Mouse (Mus musculus): ENCODE measurements around the gene Ccdc47. TPM values are rescaled to one million over a fixed set of nuclear protein-coding genes. Genes with fewer than 3 reads are reported as not detected.
"Not testable (repeated sequence)": the region's sequence is repeated elsewhere in the genome, so short reads cannot be mapped to it uniquely, and the experiment has no call there.

Ccdc47 gene
- polyA plus RNA-seq, 1 experiment from 2014 or later = 110 TPM

DNA sequence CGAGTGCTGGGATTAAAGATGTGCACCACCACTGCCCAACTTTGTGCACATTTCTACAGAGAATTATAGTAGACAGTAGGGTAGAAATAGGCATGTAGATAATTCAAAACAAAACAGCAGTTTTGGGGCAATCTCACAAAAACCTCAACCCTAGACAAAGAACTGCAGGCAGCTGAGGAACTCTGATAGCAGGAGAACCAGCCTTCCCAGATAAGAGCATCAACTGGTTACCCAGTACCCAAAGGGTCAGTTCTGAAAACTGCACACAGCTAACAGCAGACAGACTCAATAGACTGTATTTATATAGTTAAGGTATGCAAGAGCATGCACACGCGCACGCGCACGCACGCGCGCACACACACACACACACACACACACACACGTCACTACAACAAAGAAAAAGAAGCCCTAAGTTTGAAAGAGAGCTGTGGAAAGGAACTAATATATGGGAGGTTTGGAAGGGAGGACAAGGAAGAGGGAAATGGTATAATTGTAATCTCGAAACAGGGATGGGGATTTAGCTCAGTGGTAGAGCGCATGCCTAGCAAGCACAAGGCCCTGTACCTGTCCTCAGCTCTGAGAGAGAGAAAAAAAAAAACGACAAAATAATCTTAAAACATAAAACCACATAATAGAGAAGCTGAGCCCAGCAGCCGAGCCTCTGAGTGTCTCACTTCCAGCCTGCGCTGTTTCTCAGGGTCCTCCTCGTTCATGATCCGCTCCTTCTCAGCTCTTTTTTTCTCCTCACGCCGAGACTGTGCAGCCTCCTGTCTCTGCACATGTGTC lies 14.6 kb downstream of the Ccdc47 start:
- Histone ChIP-seq H3K36me3 (ENCODE audit: control insufficient read depth, insufficient read depth) (peaks cover 26% of the 10 kb centered on the region), H3K9ac (replicated peaks; ENCODE audit: low read depth, low read length) (no peak overlapping the region), H3K9me3 (ENCODE audit: control insufficient read depth, low read length) (no peaks in the 10 kb centered on the region), H3K4me1 (replicated peaks; ENCODE audit: control insufficient read depth, insufficient read depth, low read length) (no peaks in the 10 kb centered on the region), H3K27ac (ENCODE audit: low read length) (no peak overlapping the region), H3K4me2 (ENCODE audit: low read length) (no peak overlapping the region), H3K4me3 (replicated peaks; ENCODE audit: low read length) (no peak overlapping the region), H3K27me3 (replicated peaks; ENCODE audit: control insufficient read depth, insufficient read depth, low read length) (no peaks in the 10 kb centered on the region)
- WGBS = 94% methylated on average over 19 of the region's 19 CpGs
- no peak for ATAC-seq

DNA sequence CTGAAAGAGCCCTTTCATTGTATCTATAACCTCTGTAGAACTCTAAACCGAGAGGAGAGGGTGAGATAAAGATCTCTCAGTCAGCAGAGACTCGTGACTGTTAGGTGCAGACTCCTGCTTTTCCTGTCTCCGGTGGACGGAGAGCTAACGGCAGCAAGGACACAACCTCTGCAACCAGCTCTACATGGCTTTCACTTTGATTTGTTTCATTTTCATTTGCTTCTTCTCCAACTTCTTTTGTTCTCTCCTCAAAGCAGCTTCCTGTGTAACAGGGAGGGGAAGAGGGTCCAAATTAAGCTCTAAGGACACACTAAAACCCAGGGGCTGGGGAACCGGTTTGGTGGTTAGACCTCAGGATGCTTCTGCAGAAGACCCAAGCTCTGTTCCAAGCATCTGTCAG lies 15.4 kb downstream of the Ccdc47 start:
- Histone ChIP-seq H3K27ac (ENCODE audit: low read length) (no peak overlapping the region), H3K4me2 (ENCODE audit: low read length) (no peak overlapping the region), H3K9me3 (ENCODE audit: control insufficient read depth, low read length) (no peaks in the 10 kb centered on the region), H3K36me3 (ENCODE audit: control insufficient read depth, insufficient read depth) (peaks cover 25% of the 10 kb centered on the region), H3K27me3 (replicated peaks; ENCODE audit: control insufficient read depth, insufficient read depth, low read length) (no peaks in the 10 kb centered on the region), H3K4me1 (replicated peaks; ENCODE audit: control insufficient read depth, insufficient read depth, low read length) (no peaks in the 10 kb centered on the region), H3K9ac (replicated peaks; ENCODE audit: low read depth, low read length) (no peak overlapping the region; the same call in 1 of the 2 replicates), H3K4me3 (replicated peaks; ENCODE audit: low read length) (no peak overlapping the region)
- WGBS = 89% methylated on average over 6 of the region's 6 CpGs
- no peak for ATAC-seq

GRCm38 (mm10) chr11:106199997-106200396 lies 16.1 kb downstream of the Ccdc47 start:
- 93% methylated on average over 7 of the region's 7 CpGs for WGBS

GRCm38 (mm10) chr11:106198277-106198676 lies 17.9 kb downstream of the Ccdc47 start:
- H3K9me3 ChIP-seq (ENCODE audit: control insufficient read depth, low read length) = no peaks in the 10 kb centered on the region
- no peak for ATAC-seq
- H3K27ac ChIP-seq (ENCODE audit: low read length) = no peak overlapping the region
- H3K4me1 ChIP-seq (replicated peaks; ENCODE audit: control insufficient read depth, insufficient read depth, low read length) = peaks cover 3% of the 10 kb centered on the region
- peaks cover 14% of the 10 kb centered on the region for H3K36me3 ChIP-seq (ENCODE audit: control insufficient read depth, insufficient read depth)
- no peak overlapping the region for H3K9ac ChIP-seq (replicated peaks; ENCODE audit: low read depth, low read length)
- H3K4me3 ChIP-seq (replicated peaks; ENCODE audit: low read length) = no peak overlapping the region
- no peaks in the 10 kb centered on the region for H3K27me3 ChIP-seq (replicated peaks; ENCODE audit: control insufficient read depth, insufficient read depth, low read length)
- WGBS = 83% methylated on average over 4 of the region's 4 CpGs
- no peak overlapping the region for H3K4me2 ChIP-seq (ENCODE audit: low read length)

More at GRCm38 (mm10) chr11:106199997-106200396, 16.1 kb downstream of the Ccdc47 start:
- H3K4me3 ChIP-seq (replicated peaks; ENCODE audit: low read length); H3K4me2 ChIP-seq (ENCODE audit: low read length); H3K9ac ChIP-seq (replicated peaks; ENCODE audit: low read depth, low read length); H3K9me3 ChIP-seq (ENCODE audit: control insufficient read depth, low read length); H3K4me1 ChIP-seq (replicated peaks; ENCODE audit: control insufficient read depth, insufficient read depth, low read length); ATAC-seq; H3K27me3 ChIP-seq (replicated peaks; ENCODE audit: control insufficient read depth, insufficient read depth, low read length); H3K27ac ChIP-seq (ENCODE audit: low read length): not testable (repeated sequence)
- H3K36me3 ChIP-seq (ENCODE audit: control insufficient read depth, insufficient read depth) = peaks cover 25% of the 10 kb centered on the region

- H3K4me1 ChIP-seq (replicated peaks; ENCODE audit: control insufficient read depth, insufficient read depth, low read length) = peaks cover 10% of the 10 kb centered on the region
- no peak overlapping the region for H3K4me3 ChIP-seq (replicated peaks; ENCODE audit: low read length)
- no peak overlapping the region for H3K9ac ChIP-seq (replicated peaks; ENCODE audit: low read depth, low read length)
- no peak for ATAC-seq
- H3K36me3 ChIP-seq (ENCODE audit: control insufficient read depth, insufficient read depth) = no peaks in the 10 kb centered on the region; the same call in 1 of the 2 replicates
- H3K27me3 ChIP-seq (replicated peaks; ENCODE audit: control insufficient read depth, insufficient read depth, low read length) = no peaks in the 10 kb centered on the region
- no peak overlapping the region for H3K4me2 ChIP-seq (ENCODE audit: low read length)
- H3K27ac ChIP-seq (ENCODE audit: low read length) = no peak overlapping the region
- H3K9me3 ChIP-seq (ENCODE audit: control insufficient read depth, low read length) = no peaks in the 10 kb centered on the region
Measured at GRCm38 (mm10) chr11:106195341-106195740, 20.8 kb downstream of the Ccdc47 start.

DNA sequence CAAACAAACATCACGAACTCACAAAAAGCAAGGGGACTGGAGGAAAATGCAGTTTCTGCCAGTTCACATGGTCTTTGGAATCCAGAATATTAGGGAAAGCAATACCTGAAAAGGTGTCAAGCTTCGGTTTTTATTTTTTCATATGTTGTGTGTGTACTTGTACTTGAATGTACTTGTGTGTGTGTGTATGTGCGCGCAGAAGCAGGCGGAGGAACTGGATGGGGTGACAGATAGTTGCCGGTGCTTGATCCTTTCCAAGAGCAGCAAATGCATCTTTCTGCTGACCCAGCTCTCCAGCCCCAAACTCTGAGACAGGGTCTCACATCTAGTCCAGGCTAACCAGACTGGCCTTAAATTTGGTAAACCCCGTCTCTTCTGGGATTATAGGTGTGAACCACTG lies 21.3 kb downstream of the Ccdc47 start:
- H3K9me3 ChIP-seq (ENCODE audit: control insufficient read depth, low read length) = no peaks in the 10 kb centered on the region
- peaks cover 10% of the 10 kb centered on the region for H3K4me1 ChIP-seq (replicated peaks; ENCODE audit: control insufficient read depth, insufficient read depth, low read length)
- H3K4me3 ChIP-seq (replicated peaks; ENCODE audit: low read length) = no peak overlapping the region
- no peaks in the 10 kb centered on the region for H3K27me3 ChIP-seq (replicated peaks; ENCODE audit: control insufficient read depth, insufficient read depth, low read length)
- H3K36me3 ChIP-seq (ENCODE audit: control insufficient read depth, insufficient read depth) = no peaks in the 10 kb centered on the region; the same call in 1 of the 2 replicates
- H3K4me2 ChIP-seq (ENCODE audit: low read length) = no peak overlapping the region
- WGBS = 90% methylated on average over 7 of the region's 7 CpGs
- no peak overlapping the region for H3K9ac ChIP-seq (replicated peaks; ENCODE audit: low read depth, low read length)
- no peak overlapping the region for H3K27ac ChIP-seq (ENCODE audit: low read length)
- ATAC-seq = no peak

GRCm38 (mm10) chr11:106194155-106194541 lies 22.0 kb downstream of the Ccdc47 start:
- ATAC-seq = no peak
- Histone ChIP-seq H3K4me3 (replicated peaks; ENCODE audit: low read length) (peak overlapping the region; percentile 86), H3K4me2 (ENCODE audit: low read length) (peak overlapping the region; percentile 50), H3K27me3 (replicated peaks; ENCODE audit: control insufficient read depth, insufficient read depth, low read length) (no peaks in the 10 kb centered on the region), H3K36me3 (ENCODE audit: control insufficient read depth, insufficient read depth) (no peaks in the 10 kb centered on the region; the same call in 1 of the 2 replicates), H3K27ac (ENCODE audit: low read length) (peak overlapping the region; percentile 80), H3K9me3 (ENCODE audit: control insufficient read depth, low read length) (no peaks in the 10 kb centered on the region), H3K4me1 (replicated peaks; ENCODE audit: control insufficient read depth, insufficient read depth, low read length) (peaks cover 10% of the 10 kb centered on the region), H3K9ac (replicated peaks; ENCODE audit: low read depth, low read length) (peak overlapping the region; percentile 63)
- WGBS = 40% methylated on average over 3 of the region's 3 CpGs

- peak overlapping the region; percentile 86 for H3K4me3 ChIP-seq (replicated peaks; ENCODE audit: low read length)
- no peaks in the 10 kb centered on the region for H3K9me3 ChIP-seq (ENCODE audit: control insufficient read depth, low read length)
- ATAC-seq = peak; percentile 96
- peaks cover 10% of the 10 kb centered on the region for H3K4me1 ChIP-seq (replicated peaks; ENCODE audit: control insufficient read depth, insufficient read depth, low read length)
- H3K9ac ChIP-seq (replicated peaks; ENCODE audit: low read depth, low read length) = peak overlapping the region; percentile 90
- under 1% methylated on average over 43 of the region's 44 CpGs for WGBS
- H3K4me2 ChIP-seq (ENCODE audit: low read length) = peak overlapping the region; percentile 52
- no peaks in the 10 kb centered on the region for H3K27me3 ChIP-seq (replicated peaks; ENCODE audit: control insufficient read depth, insufficient read depth, low read length)
- H3K36me3 ChIP-seq (ENCODE audit: control insufficient read depth, insufficient read depth) = no peaks in the 10 kb centered on the region; the same call in 1 of the 2 replicates
- peak overlapping the region; percentile 88 for H3K27ac ChIP-seq (ENCODE audit: low read length)
Measured at GRCm38 (mm10) chr11:106193371-106194154, 22.6 kb downstream of the Ccdc47 start.

DNA sequence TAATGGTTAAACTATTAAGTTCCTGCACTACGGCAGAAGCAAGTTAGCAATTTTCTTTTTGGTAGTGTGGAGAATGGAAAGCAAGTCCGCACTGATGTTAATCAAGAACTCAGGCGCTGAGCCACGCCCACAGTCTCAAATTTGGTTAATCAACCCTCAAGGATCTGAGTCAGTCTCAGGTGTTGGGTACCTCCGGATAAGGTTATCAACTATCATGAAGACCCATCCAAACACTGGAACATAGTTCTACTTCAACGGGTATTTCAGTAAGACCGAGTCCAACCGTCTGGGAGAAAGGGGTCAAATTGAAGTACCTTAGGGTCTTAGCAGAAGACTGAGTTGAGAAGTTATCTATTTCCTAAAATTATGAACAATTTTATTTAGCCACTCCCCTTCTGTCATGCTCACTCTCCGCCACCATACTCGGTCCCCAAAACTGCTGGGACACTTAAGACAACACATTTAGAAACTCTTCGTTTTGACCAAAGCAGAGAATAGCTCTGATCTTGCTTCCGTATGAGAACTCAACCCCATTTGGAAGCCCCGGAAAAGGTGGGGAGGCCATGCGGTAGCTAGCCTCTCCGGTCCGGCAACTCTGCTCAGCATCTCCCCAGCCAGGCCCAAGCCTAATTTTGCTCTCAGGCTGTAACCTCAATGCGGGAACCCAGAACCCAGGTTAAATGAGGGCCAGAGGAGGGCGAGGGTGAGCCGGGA lies 23.3 kb downstream of the Ccdc47 start:
- WGBS = 11% methylated on average over 19 of the region's 19 CpGs
- peak; percentile 13; the same call in 1 of the 2 replicates for ATAC-seq
- H3K9ac ChIP-seq (replicated peaks; ENCODE audit: low read depth, low read length) = peak overlapping the region; percentile 90
- H3K4me3 ChIP-seq (replicated peaks; ENCODE audit: low read length) = peak overlapping the region; percentile 86
- H3K9me3 ChIP-seq (ENCODE audit: control insufficient read depth, low read length) = no peaks in the 10 kb centered on the region
- no peaks in the 10 kb centered on the region; the same call in 1 of the 2 replicates for H3K36me3 ChIP-seq (ENCODE audit: control insufficient read depth, insufficient read depth)
- H3K4me1 ChIP-seq (replicated peaks; ENCODE audit: control insufficient read depth, insufficient read depth, low read length) = peaks cover 10% of the 10 kb centered on the region
- H3K27me3 ChIP-seq (replicated peaks; ENCODE audit: control insufficient read depth, insufficient read depth, low read length) = no peaks in the 10 kb centered on the region
- peak overlapping the region; percentile 88 for H3K27ac ChIP-seq (ENCODE audit: low read length)
- peak overlapping the region; percentile 52 for H3K4me2 ChIP-seq (ENCODE audit: low read length)

Data from forebrain, embryonic 16.5 days (tissue).